Mouse (Mus musculus) embryonic facial prominence, embryonic 14.5 days (tissue): ENCODE data around the gene Cabp1. TPM values are rescaled to one million over a fixed set of nuclear protein-coding genes. Genes with fewer than 3 reads are reported as not detected.
A peak's percentile ranks its signal among the peaks of the same experiment; 100 is the strongest.
"Not testable (repeated sequence)": the region's sequence is repeated elsewhere in the genome, so short reads cannot be mapped to it uniquely, and the experiment has no call there.

Experiments used
- ATAC-seq: fragments of 200-750 bp; cut with Nextera tagmentation; 2 replicates; pipeline ENCODE4 v1.8.0; 2017; ENCODE audit warnings: low read depth, moderate number of reproducible peaks, moderate TSS enrichment
- DNase-seq: peaks from one replicate; pipeline ENCODE4 v3.0.0-alpha.2; 2015; ENCODE audit warnings: low spot score
- H3K27ac ChIP-seq: fragments of 300-500 bp; sonication (generic); replicated peaks from 2 replicates; pipeline ENCODE4 v1.5.1; 2014; ENCODE audit warnings: low read depth, mild to moderate bottlenecking, low read length, moderate library complexity
- H3K27me3 ChIP-seq: fragments of 300-500 bp; sonication (generic); replicated peaks from 2 replicates; pipeline ENCODE4 v1.6.1; 2014; ENCODE audit warnings: low read length; ENCODE audit not compliant: control insufficient read depth, insufficient read depth
- H3K36me3 ChIP-seq: fragments of 300-500 bp; sonication (generic); 2 replicates; pipeline ENCODE4 v1.6.1; 2014; ENCODE audit warnings: low read length, mixed read lengths; ENCODE audit not compliant: control insufficient read depth, insufficient read depth
- H3K4me1 ChIP-seq: fragments of 300-500 bp; sonication (generic); 2 replicates; pipeline ENCODE4 v1.6.1; 2014; ENCODE audit warnings: antibody characterized with exemption, low read length; ENCODE audit not compliant: control insufficient read depth, insufficient read depth
- H3K4me2 ChIP-seq: fragments of 300-500 bp; sonication (generic); 2 replicates; pipeline ENCODE4 v1.6.1; 2014; ENCODE audit warnings: low read depth, mild to moderate bottlenecking, low read length, moderate library complexity, mixed read lengths
- H3K4me3 ChIP-seq: fragments of 300-500 bp; sonication (generic); 2 replicates; pipeline ENCODE4 v1.5.1; 2014; ENCODE audit warnings: low read depth, mild to moderate bottlenecking, low read length
- H3K9ac ChIP-seq: fragments of 300-500 bp; sonication (generic); 2 replicates; pipeline ENCODE4 v1.6.1; 2014; ENCODE audit warnings: low read depth, mild to moderate bottlenecking, low read length, moderate library complexity, mixed read lengths
- H3K9me3 ChIP-seq: fragments of 300-500 bp; sonication (generic); 2 replicates; pipeline ENCODE4 v1.6.1; 2016; ENCODE audit warnings: low read length; ENCODE audit not compliant: control insufficient read depth
- WGBS: fragments of 180-500 bp; shearing (Covaris S2); extraction: QIAGEN DNeasy Blood & Tissue Kit; methylation state at CpG from one replicate; pipeline ENCODE4 v1.1.7; 2014; 5-methylcytosine and 5-hydroxymethylcytosine counted together
- polyA plus RNA-seq: library from polyadenylated mRNA; unstranded; fragments of >200 nt; fragmentation: Nextera tagmentation; extraction: Ambion mirVana; gene quantifications from 2 replicates; pipeline ENCODE4 v1.2.1, GENCODE M21; 2014

The Cabp1 gene
- polyA plus RNA-seq, 1 experiment from 2014 or later: 3.1 TPM

- WGBS: 92% methylated on average over 1 of the region's 1 CpGs
- no peak for ATAC-seq
- Histone ChIP-seq H3K36me3 (no peaks in the 10 kb centered on the region), H3K9me3 (no peaks in the 10 kb centered on the region), H3K4me3 (no peak overlapping the region), H3K27ac (no peak overlapping the region), H3K9ac (no peak overlapping the region), H3K4me1 (no peaks in the 10 kb centered on the region), H3K27me3 (no peaks in the 10 kb centered on the region), H3K4me2 (no peak overlapping the region)
- no peak for DNase-seq
Observed at GRCm38 (mm10) chr5:115174554-115174953, 19.6 kb downstream of the Cabp1 start.

GRCm38 (mm10) chr5:115170150-115170549 is 24.0 kb downstream of the Cabp1 start:
- DNase-seq: no peak
- no peak overlapping the region for H3K4me2 ChIP-seq
- no peak overlapping the region for H3K4me3 ChIP-seq
- WGBS: 75% methylated on average over 8 of the region's 8 CpGs
- no peak overlapping the region for H3K27ac ChIP-seq
- H3K36me3 ChIP-seq: no peaks in the 10 kb centered on the region
- H3K9me3 ChIP-seq: no peaks in the 10 kb centered on the region
- H3K27me3 ChIP-seq: no peaks in the 10 kb centered on the region
- H3K9ac ChIP-seq: no peak overlapping the region
- H3K4me1 ChIP-seq: peaks cover 4% of the 10 kb centered on the region; the same call in 1 of the 2 replicates
- ATAC-seq: no peak

- peak overlapping the region; percentile 30; the same call in 1 of the 2 replicates for H3K9ac ChIP-seq
- no peaks in the 10 kb centered on the region for H3K9me3 ChIP-seq
- ATAC-seq: peak; percentile 42; the same call in 1 of the 2 replicates
- no peak overlapping the region for H3K27ac ChIP-seq
- WGBS: 32% methylated on average over 22 of the region's 27 CpGs
- H3K27me3 ChIP-seq: no peaks in the 10 kb centered on the region
- no peak for DNase-seq
- H3K4me3 ChIP-seq: no peak overlapping the region
- peak overlapping the region; percentile 15; the same call in 1 of the 2 replicates for H3K4me2 ChIP-seq
- H3K4me1 ChIP-seq: peaks cover 4% of the 10 kb centered on the region; the same call in 1 of the 2 replicates
- no peaks in the 10 kb centered on the region for H3K36me3 ChIP-seq
Observed at GRCm38 (mm10) chr5:115168641-115169415, 25.4 kb downstream of the Cabp1 start.

GRCm38 (mm10) chr5:115167396-115167795 is 26.8 kb downstream of the Cabp1 start:
- Histone ChIP-seq H3K27me3 (no peaks in the 10 kb centered on the region), H3K4me2 (no peak overlapping the region), H3K4me1 (peaks cover 4% of the 10 kb centered on the region; the same call in 1 of the 2 replicates), H3K36me3 (no peaks in the 10 kb centered on the region), H3K9ac (no peak overlapping the region), H3K4me3 (no peak overlapping the region), H3K27ac (no peak overlapping the region), H3K9me3 (no peaks in the 10 kb centered on the region)
- 56% methylated on average over 6 of the region's 6 CpGs for WGBS
- DNase-seq: no peak
- no peak for ATAC-seq

GRCm38 (mm10) chr5:115166815-115167194 is 27.4 kb downstream of the Cabp1 start:
- no peak overlapping the region for H3K27ac ChIP-seq

GRCm38 (mm10) chr5:115165895-115166814 is 28.0 kb downstream of the Cabp1 start:
- Histone ChIP-seq H3K4me1 (peaks cover 4% of the 10 kb centered on the region; the same call in 1 of the 2 replicates), H3K9me3 (no peaks in the 10 kb centered on the region), H3K4me3 (no peak overlapping the region), H3K4me2 (no peak overlapping the region), H3K9ac (no peak overlapping the region), H3K36me3 (no peaks in the 10 kb centered on the region), H3K27me3 (no peaks in the 10 kb centered on the region), H3K27ac (no peak overlapping the region)
- peak; percentile 58; the same call in 1 of the 2 replicates for ATAC-seq
- DNase-seq: peak; percentile 46
- WGBS: 48% methylated on average over 11 of the region's 11 CpGs

More at GRCm38 (mm10) chr5:115166815-115167194, 27.4 kb downstream of the Cabp1 start:
- WGBS: 75% methylated on average over 7 of the region's 7 CpGs
- H3K9me3 ChIP-seq: no peaks in the 10 kb centered on the region
- DNase-seq: no peak
- ATAC-seq: no peak
- H3K4me3 ChIP-seq: no peak overlapping the region
- peaks cover 4% of the 10 kb centered on the region; the same call in 1 of the 2 replicates for H3K4me1 ChIP-seq
- no peak overlapping the region for H3K9ac ChIP-seq
- no peaks in the 10 kb centered on the region for H3K36me3 ChIP-seq
- H3K4me2 ChIP-seq: no peak overlapping the region
- H3K27me3 ChIP-seq: no peaks in the 10 kb centered on the region

GRCm38 (mm10) chr5:115165351-115165750 is 28.8 kb downstream of the Cabp1 start:
- Histone ChIP-seq H3K9ac (no peak overlapping the region), H3K27me3 (no peaks in the 10 kb centered on the region), H3K9me3 (no peaks in the 10 kb centered on the region), H3K4me1 (peaks cover 4% of the 10 kb centered on the region; the same call in 1 of the 2 replicates), H3K27ac (no peak overlapping the region), H3K4me3 (no peak overlapping the region), H3K36me3 (no peaks in the 10 kb centered on the region), H3K4me2 (no peak overlapping the region)
- ATAC-seq (no peak), DNase-seq (no peak)
- WGBS: 64% methylated on average over 9 of the region's 9 CpGs

GRCm38 (mm10) chr5:115164446-115164845 is 29.7 kb downstream of the Cabp1 start:
- H3K27me3 ChIP-seq, H3K36me3 ChIP-seq, DNase-seq, H3K4me3 ChIP-seq, H3K27ac ChIP-seq, H3K4me2 ChIP-seq, H3K9me3 ChIP-seq, H3K9ac ChIP-seq, H3K4me1 ChIP-seq, ATAC-seq: not testable (repeated sequence)
- WGBS: 82% methylated on average over 4 of the region's 4 CpGs
